9 mouse cellular contexts compared by ENCODE assay signal in the genomic region with DNA sequence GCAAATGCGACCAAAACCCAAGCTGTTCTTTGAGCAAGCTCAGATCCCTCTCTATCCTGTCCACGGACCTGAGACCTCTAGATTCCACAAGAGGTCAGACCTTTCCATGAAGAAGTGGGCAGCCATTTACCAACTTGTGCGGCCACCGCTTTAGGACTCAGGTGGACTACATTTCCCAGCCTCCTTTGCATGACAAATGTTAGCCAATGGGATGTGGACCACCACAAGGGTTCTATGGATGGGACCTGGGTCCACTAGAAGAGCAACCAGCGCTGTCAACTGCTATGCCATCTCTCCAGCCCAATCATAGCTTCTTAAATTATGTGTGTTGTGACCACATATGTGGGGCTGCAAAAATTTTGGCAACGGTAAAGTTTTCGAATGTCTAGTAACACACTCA. TPM values are rescaled to one million over a fixed set of nuclear protein-coding genes. Genes with fewer than 3 reads are reported as not detected.
A peak's percentile ranks its signal among the peaks of the same experiment; 100 is the strongest.
DNase-seq lines count a peak whose midpoint lies in the region; ATAC-seq and TF ChIP-seq lines count a peak whose summit lies in the region.
"Had no signal": no experiment of that assay in that cellular context is flagged by ENCODE, and none has a peak within 500 bp of the region (broad histone marks: within the 10 kb centered on the region; RNA-seq: fewer than 3 reads in every experiment).

No protein-coding gene starts in this region.

- H3K36me3 ChIP-seq in forebrain, embryonic 12.5 days (replicated peaks), result peaks cover 3% of the 10 kb centered on the region; the same call in 1 of the 2 replicates
- H3K36me3 ChIP-seq in forebrain, embryonic 15.5 days, result no peaks in the 10 kb centered on the region
- no peaks in the 10 kb centered on the region for H3K36me3 ChIP-seq in stomach, embryonic 14.5 days (ENCODE audit: control insufficient read depth, insufficient read depth, low read length)
- H3K36me3 ChIP-seq in stomach, postnatal 0 days (ENCODE audit: control insufficient read depth, insufficient read depth, low read length), result peaks cover 3% of the 10 kb centered on the region; the same call in 1 of the 2 replicates
- H3K36me3 ChIP-seq: embryonic facial prominence, embryonic 15.5 days had no signal

- no peak for ATAC-seq in forebrain, embryonic 12.5 days (ENCODE audit: low FRiP score)
- ATAC-seq in forebrain, embryonic 15.5 days (replicated peaks), result no peak
- ATAC-seq in stomach, embryonic 14.5 days (ENCODE audit: insufficient number of reproducible peaks, insufficient read depth, low FRiP score, low read depth), result no peak
- no peak for ATAC-seq in stomach, postnatal 0 days (ENCODE audit: low FRiP score, low TSS enrichment)

- TF ChIP-seq EP300 in stomach, postnatal 0 days (optimal IDR thresholded peaks at IDR 0.05), result no peak

- no peak for TF ChIP-seq CTCF in stomach, postnatal 0 days (IDR thresholded peaks at IDR 0.05; ENCODE audit: low read depth)

- peaks cover 14% of the 10 kb centered on the region for H3K4me1 ChIP-seq in forebrain, embryonic 12.5 days
- H3K4me1 ChIP-seq in forebrain, embryonic 15.5 days, result peaks cover 10% of the 10 kb centered on the region
- no peaks in the 10 kb centered on the region for H3K4me1 ChIP-seq in stomach, embryonic 14.5 days (ENCODE audit: control insufficient read depth, insufficient read depth, low read length)
- H3K4me1 ChIP-seq in stomach, postnatal 0 days (replicated peaks; ENCODE audit: control insufficient read depth, insufficient read depth), result 0 out of 2 replicates have a peak, but pooled peaks cover 2% of the 10 kb centered on the region

- 68% methylated on average over 7 of the region's 7 CpGs for WGBS in forebrain, embryonic 12.5 days
- 61% methylated on average over 7 of the region's 7 CpGs for WGBS in forebrain, embryonic 15.5 days
- 60% methylated on average over 7 of the region's 7 CpGs for WGBS in stomach, embryonic 14.5 days
- WGBS in stomach, postnatal 0 days, result 57% methylated on average over 7 of the region's 7 CpGs

- DNase-seq in stomach, postnatal 0 days (ENCODE audit: low spot score), result no peak
- peak; percentile 50 to 53 for DNase-seq in left cerebral cortex, postnatal 36 days (ENCODE audit: low spot score in 2 of 2)
- no peak for DNase-seq in ovary, adult 18-20 months (ENCODE audit: low spot score)
- no peak for DNase-seq in heart, adult 18-20 months
- DNase-seq in MN1 (ENCODE audit: low spot score), result no peak

- no peaks in the 10 kb centered on the region for H3K27me3 ChIP-seq in forebrain, embryonic 12.5 days
- H3K27me3 ChIP-seq in forebrain, embryonic 15.5 days, result no peaks in the 10 kb centered on the region
- H3K27me3 ChIP-seq in stomach, embryonic 14.5 days (ENCODE audit: control insufficient read depth, insufficient read depth, low read length), result no peaks in the 10 kb centered on the region
- no peaks in the 10 kb centered on the region for H3K27me3 ChIP-seq in stomach, postnatal 0 days (ENCODE audit: control insufficient read depth, insufficient read depth, low read length)
- H3K27me3 ChIP-seq: embryonic facial prominence, embryonic 15.5 days had no signal

- intact Hi-C loops in left cerebral cortex, postnatal 36 days (cut with DNase I), result loop anchor here (10.0 kb wide), 1 partner anchor 274 kb away; no protein-coding TSS in a partner anchor

- H3K9me3 ChIP-seq in forebrain, embryonic 12.5 days, result no peaks in the 10 kb centered on the region
- H3K9me3 ChIP-seq in forebrain, embryonic 15.5 days, result no peaks in the 10 kb centered on the region
- H3K9me3 ChIP-seq in stomach, embryonic 14.5 days (ENCODE audit: control insufficient read depth, low read depth, low read length), result no peaks in the 10 kb centered on the region
- H3K9me3 ChIP-seq in stomach, postnatal 0 days (ENCODE audit: control insufficient read depth, low read length), result no peaks in the 10 kb centered on the region
- H3K9me3 ChIP-seq: embryonic facial prominence, embryonic 15.5 days had no signal

- no peak overlapping the region for H3K27ac ChIP-seq in forebrain, embryonic 12.5 days
- H3K27ac ChIP-seq in forebrain, embryonic 15.5 days (replicated peaks), result no peak overlapping the region
- H3K27ac ChIP-seq in stomach, embryonic 14.5 days (ENCODE audit: low read length), result no peak overlapping the region
- no peak overlapping the region for H3K27ac ChIP-seq in stomach, postnatal 0 days (replicated peaks)
- H3K27ac ChIP-seq: embryonic facial prominence, embryonic 15.5 days had no signal

- H3K4me3 ChIP-seq in forebrain, embryonic 12.5 days (replicated peaks), result no peak overlapping the region
- no peak overlapping the region for H3K4me3 ChIP-seq in forebrain, embryonic 15.5 days
- no peak overlapping the region for H3K4me3 ChIP-seq in stomach, embryonic 14.5 days (ENCODE audit: low read depth, low read length)
- H3K4me3 ChIP-seq in stomach, postnatal 0 days (ENCODE audit: low read depth, low read length), result no peak overlapping the region

- H3K4me2 ChIP-seq in forebrain, embryonic 12.5 days, result peak overlapping the region; percentile 71; the same call in 1 of the 2 replicates
- no peak overlapping the region for H3K4me2 ChIP-seq in forebrain, embryonic 15.5 days (replicated peaks)
- H3K4me2 ChIP-seq in stomach, embryonic 14.5 days (replicated peaks; ENCODE audit: low read depth, low read length), result peak overlapping the region; percentile 60; the same call in 1 of the 2 replicates
- H3K4me2 ChIP-seq in stomach, postnatal 0 days (replicated peaks; ENCODE audit: low read depth), result no peak overlapping the region

- H3K9ac ChIP-seq in forebrain, embryonic 12.5 days, result no peak overlapping the region
- H3K9ac ChIP-seq in forebrain, embryonic 15.5 days (replicated peaks), result no peak overlapping the region
- H3K9ac ChIP-seq in stomach, embryonic 14.5 days (replicated peaks; ENCODE audit: low read depth, low read length), result no peak overlapping the region
- H3K9ac ChIP-seq in stomach, postnatal 0 days (ENCODE audit: low read length), result no peak overlapping the region
- H3K9ac ChIP-seq: embryonic facial prominence, embryonic 15.5 days had no signal

RNA-seq across cellular contexts. Expression of gene Man2b2, which starts 0.8 kb away (rescaled TPM):
- polyA plus RNA-seq in forebrain, embryonic 12.5 days (2016; fragmentation: Nextera tagmentation; extraction: Ambion mirVana), result 9.5 and 9.9 TPM in 2 replicates
- 6.9 and 7.1 TPM in 2 replicates for polyA plus RNA-seq in forebrain, embryonic 15.5 days (2015; fragmentation: Nextera tagmentation; extraction: Ambion mirVana)
- 13.4 and 16.4 TPM in 2 replicates for polyA plus RNA-seq in stomach, embryonic 14.5 days (2014; fragmentation: Nextera tagmentation; extraction: Ambion mirVana)
- 16.3 and 18.0 TPM in 2 replicates for polyA plus RNA-seq in stomach, postnatal 0 days (2015; fragmentation: Nextera tagmentation; extraction: Ambion mirVana)
- 10 to 100 TPM; 29.6 to 30.6 TPM for total RNA-seq in left cerebral cortex, postnatal 36 days (2021)
- 10 to 100 TPM; 24.6 to 27.4 TPM for total RNA-seq in heart, adult 18-20 months (2021)

RNA-seq across cellular contexts. Expression of gene Mrfap1, which starts 34.7 kb away (rescaled TPM):
- polyA plus RNA-seq in forebrain, embryonic 12.5 days (2016; fragmentation: Nextera tagmentation; extraction: Ambion mirVana), result 485 and 504 TPM in 2 replicates
- polyA plus RNA-seq in forebrain, embryonic 15.5 days (2015; fragmentation: Nextera tagmentation; extraction: Ambion mirVana), result 350 and 358 TPM in 2 replicates
- polyA plus RNA-seq in stomach, embryonic 14.5 days (2014; fragmentation: Nextera tagmentation; extraction: Ambion mirVana), result 477 and 531 TPM in 2 replicates
- polyA plus RNA-seq in stomach, postnatal 0 days (2015; fragmentation: Nextera tagmentation; extraction: Ambion mirVana), result 310 and 322 TPM in 2 replicates
- total RNA-seq in left cerebral cortex, postnatal 36 days (2021), result 100 to 1,000 TPM; 404 to 446 TPM
- total RNA-seq in heart, adult 18-20 months (2021), result 100 to 1,000 TPM; 282 to 304 TPM

RNA-seq across cellular contexts. Expression of gene Ppp2r2c, which starts 37.0 kb away (rescaled TPM):
- polyA plus RNA-seq in forebrain, embryonic 12.5 days (2016; fragmentation: Nextera tagmentation; extraction: Ambion mirVana), result 3.8 and 4.8 TPM in 2 replicates
- polyA plus RNA-seq in forebrain, embryonic 15.5 days (2015; fragmentation: Nextera tagmentation; extraction: Ambion mirVana), result 30.0 and 33.2 TPM in 2 replicates
- polyA plus RNA-seq in stomach, embryonic 14.5 days (2014; fragmentation: Nextera tagmentation; extraction: Ambion mirVana), result 0.88 and 1.0 TPM in 2 replicates
- polyA plus RNA-seq in stomach, postnatal 0 days (2015; fragmentation: Nextera tagmentation; extraction: Ambion mirVana), result 0.77 and 0.93 TPM in 2 replicates
- 100 to 1,000 TPM; 464 to 526 TPM for total RNA-seq in left cerebral cortex, postnatal 36 days (2021)
- 1 to 10 TPM; 4.7 to 4.9 TPM for total RNA-seq in heart, adult 18-20 months (2021)

Comparison
In these comparisons a context has a peak if more than half of its experiments do, and no peak if none do; other contexts are left out.
1. H3K4me2 ChIP-seq: peak in forebrain, embryonic 12.5 days (single experiment) and stomach, embryonic 14.5 days (single experiment); none in forebrain, embryonic 15.5 days (single experiment) and stomach, postnatal 0 days (single experiment).
2. DNase-seq: peak in left cerebral cortex, postnatal 36 days (2 of 2); none in stomach, postnatal 0 days (single experiment), ovary, adult 18-20 months (single experiment), heart, adult 18-20 months (0 of 2) and MN1 (single experiment).